Mouse (Mus musculus): ENCODE results near the gene Itpr2. TPM values are rescaled to one million over a fixed set of nuclear protein-coding genes. Genes with fewer than 3 reads are reported as not detected.
A peak's percentile ranks its signal among the peaks of the same experiment; 100 is the strongest.

The Itpr2 gene
- polyA plus RNA-seq, 1 experiment from 2014 or later: 5.9 TPM

- Histone ChIP-seq H3K9ac (ENCODE audit: low read depth, low read length) (no peak overlapping the region), H3K4me1 (replicated peaks; ENCODE audit: control insufficient read depth, insufficient read depth, low read length) (0 out of 2 replicates have a peak, but pooled peaks cover 2% of the 10 kb centered on the region), H3K27me3 (ENCODE audit: control insufficient read depth, insufficient read depth, low read length) (no peaks in the 10 kb centered on the region), H3K27ac (ENCODE audit: low read depth, low read length) (no peak overlapping the region), H3K36me3 (ENCODE audit: control insufficient read depth, insufficient read depth, low read length) (no peaks in the 10 kb centered on the region), H3K4me3 (ENCODE audit: low read depth, low read length) (no peak overlapping the region), H3K4me2 (replicated peaks; ENCODE audit: low read depth, low read length) (no peak overlapping the region), H3K9me3 (ENCODE audit: control insufficient read depth, low read length) (no peaks in the 10 kb centered on the region)
- ATAC-seq (ENCODE audit: low FRiP score): 0 out of 2 replicates have a peak, but pooled peaks have one; percentile 7
- WGBS: 58% methylated on average over 3 of the region's 3 CpGs
- peak; percentile 6 for DNase-seq (ENCODE audit: low spot score)
Measured at GRCm38 (mm10) chr6:146079734-146080443, 422.1 kb downstream of the Itpr2 start.

DNA sequence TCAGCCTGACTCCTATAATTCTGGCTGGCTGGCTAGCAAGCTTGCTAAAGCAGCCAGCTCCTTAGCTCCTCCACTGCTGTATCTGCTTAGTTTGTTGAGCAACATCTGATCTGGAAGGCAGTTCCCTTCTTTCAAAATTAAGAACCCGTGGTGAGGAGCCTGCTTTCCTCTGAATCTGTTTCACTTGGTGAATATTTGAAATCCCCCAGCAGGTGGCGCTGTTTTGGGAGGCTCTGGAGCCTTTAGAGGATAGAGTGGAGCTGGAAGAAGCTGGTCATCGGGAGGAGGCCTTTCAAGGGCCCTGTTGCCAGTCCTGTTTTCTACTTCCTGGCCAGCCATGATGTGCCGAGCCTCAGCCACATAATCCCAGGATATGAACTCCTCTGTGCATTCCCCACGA lies 422.8 kb downstream of the Itpr2 start:
- Histone ChIP-seq H3K27me3 (ENCODE audit: control insufficient read depth, insufficient read depth, low read length) (no peaks in the 10 kb centered on the region), H3K36me3 (ENCODE audit: control insufficient read depth, insufficient read depth, low read length) (no peaks in the 10 kb centered on the region), H3K4me3 (ENCODE audit: low read depth, low read length) (no peak overlapping the region), H3K4me2 (replicated peaks; ENCODE audit: low read depth, low read length) (no peak overlapping the region), H3K4me1 (replicated peaks; ENCODE audit: control insufficient read depth, insufficient read depth, low read length) (0 out of 2 replicates have a peak, but pooled peaks cover 2% of the 10 kb centered on the region), H3K9me3 (ENCODE audit: control insufficient read depth, low read length) (no peaks in the 10 kb centered on the region), H3K27ac (ENCODE audit: low read depth, low read length) (no peak overlapping the region), H3K9ac (ENCODE audit: low read depth, low read length) (no peak overlapping the region)
- ATAC-seq (ENCODE audit: low FRiP score) (peak; percentile 43; the same call in 1 of the 2 replicates), DNase-seq (ENCODE audit: low spot score) (peak; percentile 86)
- WGBS: 55% methylated on average over 5 of the region's 5 CpGs

GRCm38 (mm10) chr6:146078136-146078535 lies 423.9 kb downstream of the Itpr2 start:
- WGBS: 90% methylated on average over 15 of the region's 15 CpGs
- Histone ChIP-seq H3K9me3 (ENCODE audit: control insufficient read depth, low read length) (no peaks in the 10 kb centered on the region), H3K27ac (ENCODE audit: low read depth, low read length) (no peak overlapping the region), H3K4me1 (replicated peaks; ENCODE audit: control insufficient read depth, insufficient read depth, low read length) (0 out of 2 replicates have a peak, but pooled peaks cover 2% of the 10 kb centered on the region), H3K27me3 (ENCODE audit: control insufficient read depth, insufficient read depth, low read length) (no peaks in the 10 kb centered on the region), H3K4me3 (ENCODE audit: low read depth, low read length) (no peak overlapping the region), H3K36me3 (ENCODE audit: control insufficient read depth, insufficient read depth, low read length) (no peaks in the 10 kb centered on the region), H3K4me2 (replicated peaks; ENCODE audit: low read depth, low read length) (no peak overlapping the region), H3K9ac (ENCODE audit: low read depth, low read length) (no peak overlapping the region)
- no peak for ATAC-seq (ENCODE audit: low FRiP score)
- DNase-seq (ENCODE audit: low spot score): no peak

DNA sequence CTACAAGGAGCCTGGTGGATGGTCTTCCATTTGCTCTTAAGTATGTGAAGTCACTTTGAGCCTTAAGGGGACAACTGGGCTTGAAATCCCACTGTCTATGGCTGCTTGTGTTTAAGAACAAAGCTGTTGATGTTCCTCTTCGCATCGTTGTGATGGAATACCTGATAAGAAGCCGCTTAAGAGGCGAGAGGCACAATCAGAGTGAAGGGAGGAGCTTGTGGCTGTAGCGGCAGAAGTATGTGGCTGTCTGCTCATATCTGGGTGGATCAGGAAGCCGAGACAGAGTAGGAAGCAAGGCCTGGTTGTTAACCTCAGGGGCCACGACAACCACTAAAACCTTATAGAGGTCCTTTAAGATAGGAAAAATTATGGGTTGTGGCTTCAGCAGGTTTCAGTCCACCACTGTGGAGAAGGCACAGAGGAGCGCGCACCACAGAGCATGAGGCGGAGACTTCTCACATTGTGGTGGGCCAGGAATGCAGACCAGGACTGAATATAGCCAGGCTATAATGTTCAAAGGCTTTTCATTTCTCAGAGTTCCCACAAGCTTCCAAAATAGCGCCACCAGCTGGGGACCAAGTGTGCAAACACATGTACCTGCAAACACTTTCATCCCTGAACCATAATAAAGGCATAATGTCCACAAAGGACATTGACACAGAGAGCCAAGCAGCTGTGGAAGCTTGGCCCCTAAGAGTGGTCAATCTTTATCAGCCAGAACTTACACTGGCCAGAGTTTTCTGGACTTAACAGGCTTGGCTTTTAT lies 424.7 kb downstream of the Itpr2 start:
- 84% methylated on average over 11 of the region's 11 CpGs for WGBS
- H3K27ac ChIP-seq (ENCODE audit: low read depth, low read length): no peak overlapping the region
- no peak overlapping the region for H3K9ac ChIP-seq (ENCODE audit: low read depth, low read length)
- DNase-seq (ENCODE audit: low spot score) (no peak), ATAC-seq (ENCODE audit: low FRiP score) (no peak)
- no peaks in the 10 kb centered on the region for H3K36me3 ChIP-seq (ENCODE audit: control insufficient read depth, insufficient read depth, low read length)
- H3K4me2 ChIP-seq (replicated peaks; ENCODE audit: low read depth, low read length): no peak overlapping the region
- H3K27me3 ChIP-seq (ENCODE audit: control insufficient read depth, insufficient read depth, low read length): no peaks in the 10 kb centered on the region
- H3K4me1 ChIP-seq (replicated peaks; ENCODE audit: control insufficient read depth, insufficient read depth, low read length): 0 out of 2 replicates have a peak, but pooled peaks cover 2% of the 10 kb centered on the region
- H3K4me3 ChIP-seq (ENCODE audit: low read depth, low read length): no peak overlapping the region
- H3K9me3 ChIP-seq (ENCODE audit: control insufficient read depth, low read length): no peaks in the 10 kb centered on the region

- ATAC-seq (ENCODE audit: low FRiP score) (no peak), DNase-seq (ENCODE audit: low spot score) (no peak)
- Histone ChIP-seq H3K4me1 (replicated peaks; ENCODE audit: control insufficient read depth, insufficient read depth, low read length) (no peaks in the 10 kb centered on the region), H3K9me3 (ENCODE audit: control insufficient read depth, low read length) (no peaks in the 10 kb centered on the region), H3K9ac (ENCODE audit: low read depth, low read length) (no peak overlapping the region), H3K27ac (ENCODE audit: low read depth, low read length) (no peak overlapping the region), H3K36me3 (ENCODE audit: control insufficient read depth, insufficient read depth, low read length) (no peaks in the 10 kb centered on the region), H3K4me3 (ENCODE audit: low read depth, low read length) (no peak overlapping the region), H3K27me3 (ENCODE audit: control insufficient read depth, insufficient read depth, low read length) (no peaks in the 10 kb centered on the region), H3K4me2 (replicated peaks; ENCODE audit: low read depth, low read length) (no peak overlapping the region)
- WGBS: 79% methylated on average over 1 of the region's 1 CpGs
Measured at GRCm38 (mm10) chr6:146072842-146073241, 429.2 kb downstream of the Itpr2 start.

DNA sequence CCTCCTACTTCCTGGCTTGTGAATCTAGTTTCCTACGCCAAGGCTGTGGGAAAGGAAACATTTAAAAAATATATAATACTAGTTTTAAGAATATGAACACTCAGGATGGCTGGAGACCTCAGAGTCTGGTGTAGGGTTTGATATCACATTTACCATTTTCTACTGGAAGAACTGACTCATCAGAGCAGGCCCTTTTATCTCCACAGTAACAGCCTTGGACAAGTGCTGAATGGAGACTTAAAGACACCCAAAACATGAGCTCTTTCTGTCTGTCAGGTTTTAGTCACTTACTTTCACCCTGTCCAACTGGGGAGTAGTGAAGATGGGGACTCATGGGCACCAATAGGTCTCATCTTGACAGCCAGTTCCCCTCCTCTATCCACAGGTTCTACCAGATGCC lies 430.1 kb downstream of the Itpr2 start:
- Histone ChIP-seq H3K4me1 (replicated peaks; ENCODE audit: control insufficient read depth, insufficient read depth, low read length) (no peaks in the 10 kb centered on the region), H3K36me3 (ENCODE audit: control insufficient read depth, insufficient read depth, low read length) (no peaks in the 10 kb centered on the region), H3K9me3 (ENCODE audit: control insufficient read depth, low read length) (no peaks in the 10 kb centered on the region), H3K27ac (ENCODE audit: low read depth, low read length) (no peak overlapping the region), H3K27me3 (ENCODE audit: control insufficient read depth, insufficient read depth, low read length) (no peaks in the 10 kb centered on the region), H3K4me3 (ENCODE audit: low read depth, low read length) (no peak overlapping the region), H3K4me2 (replicated peaks; ENCODE audit: low read depth, low read length) (no peak overlapping the region), H3K9ac (ENCODE audit: low read depth, low read length) (no peak overlapping the region)
- DNase-seq (ENCODE audit: low spot score) (no peak), ATAC-seq (ENCODE audit: low FRiP score) (no peak)
- 92% methylated on average over 1 of the region's 1 CpGs for WGBS

Other genes with a start within 250 kb of the Itpr2 start
- gene Fgfr1op2, start 75.0 kb upstream of the Itpr2 start, polyA plus RNA-seq (2014; fragmentation: Nextera tagmentation; extraction: Ambion mirVana): 79.8 and 85.1 TPM in 2 replicates
- gene Ints13, start 75.6 kb upstream of the Itpr2 start, polyA plus RNA-seq (2014; fragmentation: Nextera tagmentation; extraction: Ambion mirVana): 90.9 and 93.7 TPM in 2 replicates
- 125 and 132 TPM in 2 replicates for gene Med21, start 140.3 kb upstream of the Itpr2 start, polyA plus RNA-seq (2014; fragmentation: Nextera tagmentation; extraction: Ambion mirVana)
- gene Tm7sf3, start 140.6 kb upstream of the Itpr2 start, polyA plus RNA-seq (2014; fragmentation: Nextera tagmentation; extraction: Ambion mirVana): 25.8 and 27.8 TPM in 2 replicates
- gene Stk38l, start 222.8 kb upstream of the Itpr2 start, polyA plus RNA-seq (2014; fragmentation: Nextera tagmentation; extraction: Ambion mirVana): 19.4 and 20.1 TPM in 2 replicates

All from hindbrain, embryonic 11.5 days (tissue).